Mouse (Mus musculus): Measurements from ENCODE around the gene Astn1. TPM values are rescaled to one million over a fixed set of nuclear protein-coding genes. Genes with fewer than 3 reads are reported as not detected.

Gene Astn1
- polyA plus RNA-seq, 2 experiments from 2014 or later: 0.16 TPM; not detected in 1

DNA sequence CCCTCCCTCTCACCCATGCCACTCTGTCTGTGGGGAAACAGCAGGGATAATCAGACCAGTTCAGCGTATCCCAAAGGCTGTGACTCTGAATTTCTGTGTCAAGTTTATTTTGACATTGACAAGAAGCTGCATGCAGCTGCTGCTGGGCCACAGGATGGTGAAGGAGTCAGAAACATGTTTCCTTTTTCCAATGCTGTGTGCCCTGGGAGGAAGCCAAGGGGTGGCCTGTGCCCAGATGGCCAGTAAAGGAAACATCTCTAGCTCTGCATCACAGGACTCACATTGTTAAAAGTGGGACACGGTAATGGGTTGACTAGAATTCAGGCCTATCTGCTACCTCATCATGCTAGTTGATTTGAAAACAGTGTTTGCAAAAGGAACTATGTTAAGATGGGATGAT is 279.2 kb downstream of the Astn1 start:
- no peak for ATAC-seq

DNA sequence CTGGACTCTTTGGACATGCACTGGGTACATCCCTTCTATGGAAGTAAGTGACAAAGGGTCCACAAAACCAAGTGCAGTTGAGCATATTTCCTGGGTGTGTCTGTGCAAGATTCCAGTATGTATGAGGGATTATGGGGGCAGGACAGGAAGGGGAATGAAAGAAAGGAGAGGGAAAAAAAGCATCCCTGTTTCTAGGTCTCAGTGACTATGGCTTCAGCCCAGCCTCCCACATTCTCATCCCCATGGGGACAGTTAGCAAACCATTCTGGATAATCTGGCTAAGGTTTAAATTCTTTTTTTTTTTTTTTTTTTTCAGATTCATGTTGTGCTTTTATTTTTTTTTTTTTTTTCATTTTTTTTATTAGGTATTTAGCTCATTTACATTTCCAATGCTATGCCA is 280.2 kb downstream of the Astn1 start:
- no peak for ATAC-seq

- no peak for ATAC-seq
These were observed 290.7 kb downstream of the Astn1 start for GRCm38 (mm10) chr1:158652799-158653198.

DNA sequence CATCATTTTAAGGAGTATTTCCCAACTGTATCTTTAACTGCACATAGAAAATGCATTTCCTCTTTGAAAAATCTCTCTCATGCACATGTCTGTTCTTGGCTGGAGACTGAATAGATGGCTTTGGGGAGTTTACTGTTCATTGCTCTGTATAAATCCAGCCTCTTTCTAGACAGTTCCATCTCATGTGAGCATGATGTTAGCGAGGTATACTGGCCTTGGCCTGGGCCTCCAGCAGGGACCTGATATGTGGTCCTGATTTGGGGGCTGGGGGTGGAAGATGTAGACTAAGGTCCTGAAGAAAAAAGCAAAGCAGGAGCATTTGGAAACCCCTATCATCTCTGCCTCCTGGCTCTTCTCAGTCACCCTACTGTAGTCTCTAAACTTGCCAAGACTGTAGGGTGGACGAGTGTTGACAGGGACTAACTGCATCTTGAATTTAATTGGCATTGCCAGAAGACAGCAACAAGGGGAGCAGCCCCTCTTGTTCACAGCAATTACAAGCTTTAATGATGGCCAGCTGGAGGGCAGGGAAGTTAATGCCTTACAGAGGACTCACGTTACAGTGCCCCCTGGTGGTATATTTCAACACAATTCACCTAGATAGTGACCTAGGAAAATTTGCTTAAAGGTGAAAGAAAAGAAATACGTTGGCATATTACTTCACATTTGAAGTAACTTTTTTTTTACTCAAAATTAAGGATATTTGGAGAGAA is 291.9 kb downstream of the Astn1 start:
- peak; percentile 36 for ATAC-seq

GRCm38 (mm10) chr1:158654571-158655205 is 292.6 kb downstream of the Astn1 start:
- ATAC-seq: no peak

- no peak for ATAC-seq
These were observed 294.9 kb downstream of the Astn1 start for GRCm38 (mm10) chr1:158656986-158657385.

DNA sequence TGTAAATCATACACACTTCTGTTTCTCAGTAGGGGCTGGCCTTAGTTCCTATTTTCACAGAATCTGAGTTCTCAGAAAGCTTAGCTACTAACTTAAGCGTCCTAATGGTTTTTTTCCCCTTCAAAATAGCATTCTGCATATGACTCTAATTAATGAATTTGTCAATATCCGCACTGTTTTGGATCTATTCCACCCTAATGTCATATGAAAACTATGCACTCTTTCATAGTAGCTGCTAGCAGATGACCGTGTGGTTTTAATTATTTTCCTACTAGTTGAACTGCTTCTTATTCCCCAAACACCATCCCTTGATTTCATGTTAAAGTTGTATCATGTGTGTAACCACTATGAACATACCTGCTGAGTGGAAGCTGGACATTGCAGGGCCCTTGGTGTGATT is 303.9 kb downstream of the Astn1 start:
- ATAC-seq: no peak

- ATAC-seq: no peak
These were observed 308.0 kb downstream of the Astn1 start for GRCm38 (mm10) chr1:158669971-158670592.

GRCm38 (mm10) chr1:158687726-158688125 is 325.7 kb downstream of the Astn1 start:
- no peak for ATAC-seq

DNA sequence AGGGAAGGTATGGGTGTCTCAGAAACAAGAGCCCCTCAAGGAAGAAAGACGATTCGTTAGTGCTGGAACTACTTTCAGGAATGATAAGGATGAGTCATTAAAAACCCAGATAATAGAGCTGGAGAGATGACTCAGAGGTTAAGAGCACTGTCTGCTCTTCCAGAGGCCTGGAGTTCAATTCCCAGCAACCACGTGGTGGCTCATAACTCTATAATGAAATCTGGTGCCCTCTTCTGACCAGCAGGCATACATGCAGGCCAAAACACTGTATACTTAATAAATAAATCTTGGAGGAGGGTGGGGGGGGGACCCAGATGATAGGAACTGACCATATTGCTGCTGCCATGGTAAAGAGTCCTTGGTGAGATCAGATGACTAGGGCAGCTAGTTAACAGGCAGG is 335.4 kb downstream of the Astn1 start:
- no peak for ATAC-seq

GRCm38 (mm10) chr1:158697859-158698569 is 335.9 kb downstream of the Astn1 start:
- ATAC-seq: no peak

- no peak for ATAC-seq
These were observed 337.2 kb downstream of the Astn1 start for GRCm38 (mm10) chr1:158699276-158699675.

DNA sequence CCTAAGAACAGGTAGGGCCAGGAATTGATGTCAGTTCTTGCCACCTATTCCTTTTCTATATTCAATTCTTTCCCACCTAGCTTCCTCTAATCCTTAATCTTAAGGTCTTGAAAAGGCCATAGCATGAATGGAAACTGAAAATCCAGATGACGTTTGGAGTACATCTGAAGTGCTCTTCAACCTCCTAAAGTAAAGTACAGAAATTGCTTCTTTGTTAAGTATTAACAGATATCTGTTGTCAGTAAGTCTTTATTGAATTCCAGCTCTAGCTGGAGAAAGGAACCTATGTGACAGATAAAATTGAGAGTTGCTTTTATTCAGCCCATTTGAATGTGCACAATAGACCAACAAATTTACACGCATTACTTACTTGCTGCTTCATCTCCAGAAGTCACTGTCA is 338.1 kb downstream of the Astn1 start:
- no peak for ATAC-seq

GRCm38 (mm10) chr1:158701336-158701735 is 339.3 kb downstream of the Astn1 start:
- ATAC-seq: no peak

DNA sequence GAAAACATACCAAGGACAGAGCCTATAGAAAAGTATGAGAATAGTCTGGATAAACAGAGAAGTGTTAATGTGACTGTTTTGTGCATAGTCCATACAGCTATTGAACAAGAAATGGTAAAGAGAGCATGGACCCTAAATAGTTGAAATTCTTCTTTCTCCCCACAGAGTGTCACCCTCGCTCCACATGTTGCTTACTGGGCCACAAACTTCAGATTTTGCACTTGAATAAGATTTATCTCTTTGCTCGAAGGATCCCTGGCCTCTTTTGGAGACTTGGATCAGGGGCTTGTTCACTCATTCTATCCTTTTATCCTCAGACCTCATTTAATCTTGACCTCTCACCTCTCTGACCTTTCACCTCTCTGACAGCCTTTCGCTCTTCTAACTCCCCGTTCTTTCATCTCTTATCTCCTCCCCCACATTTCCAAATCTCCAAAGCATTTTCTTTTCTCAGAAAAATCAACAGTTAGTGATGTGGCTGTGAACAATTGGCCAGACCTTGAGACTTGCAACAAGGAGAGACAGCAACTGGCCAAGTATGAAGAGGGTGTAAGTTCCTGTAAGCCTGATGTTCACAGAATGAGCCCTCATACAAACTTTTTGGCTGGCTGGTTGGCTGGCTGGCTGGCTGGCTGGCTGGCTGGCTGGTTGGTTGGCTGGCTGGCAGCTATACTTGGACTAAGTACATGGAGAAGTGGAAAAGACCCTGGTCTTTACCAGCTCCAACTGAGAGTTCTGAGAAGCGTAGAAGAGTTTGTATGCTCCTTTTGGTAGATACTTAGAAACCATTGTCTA is 351.4 kb downstream of the Astn1 start:
- ATAC-seq: no peak

DNA sequence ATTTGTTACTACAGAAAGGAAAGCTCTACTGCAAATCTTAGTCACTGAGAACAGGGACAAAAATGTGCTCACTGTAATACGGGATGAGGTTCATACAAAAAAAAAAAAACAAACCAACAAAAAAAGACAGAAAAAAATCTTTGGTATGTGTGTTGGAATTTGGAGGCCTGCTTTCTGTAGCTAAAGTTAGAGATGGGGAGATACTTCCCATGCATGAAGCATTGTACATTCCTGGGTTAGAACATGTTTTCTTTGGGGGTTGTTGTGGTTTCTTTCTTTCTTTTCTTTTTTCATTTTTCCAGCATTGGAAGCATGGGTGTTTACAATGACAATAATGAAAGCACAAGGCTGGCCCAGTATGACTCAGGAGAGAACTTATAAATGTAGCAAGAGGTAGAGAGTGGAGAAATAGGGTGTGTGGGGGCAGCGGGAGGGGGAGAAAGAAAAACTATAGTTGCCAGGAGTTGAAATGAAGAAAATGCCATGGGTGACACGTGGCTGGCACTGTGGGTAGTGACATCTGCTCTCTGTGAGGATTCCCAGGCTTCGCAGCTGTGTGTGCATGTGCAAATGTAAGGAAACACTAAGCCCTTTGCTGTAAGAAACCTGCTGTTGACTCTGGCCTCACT is 370.9 kb downstream of the Astn1 start:
- ATAC-seq: no peak

GRCm38 (mm10) chr1:158739132-158739919 is 377.3 kb downstream of the Astn1 start:
- no peak for ATAC-seq

DNA sequence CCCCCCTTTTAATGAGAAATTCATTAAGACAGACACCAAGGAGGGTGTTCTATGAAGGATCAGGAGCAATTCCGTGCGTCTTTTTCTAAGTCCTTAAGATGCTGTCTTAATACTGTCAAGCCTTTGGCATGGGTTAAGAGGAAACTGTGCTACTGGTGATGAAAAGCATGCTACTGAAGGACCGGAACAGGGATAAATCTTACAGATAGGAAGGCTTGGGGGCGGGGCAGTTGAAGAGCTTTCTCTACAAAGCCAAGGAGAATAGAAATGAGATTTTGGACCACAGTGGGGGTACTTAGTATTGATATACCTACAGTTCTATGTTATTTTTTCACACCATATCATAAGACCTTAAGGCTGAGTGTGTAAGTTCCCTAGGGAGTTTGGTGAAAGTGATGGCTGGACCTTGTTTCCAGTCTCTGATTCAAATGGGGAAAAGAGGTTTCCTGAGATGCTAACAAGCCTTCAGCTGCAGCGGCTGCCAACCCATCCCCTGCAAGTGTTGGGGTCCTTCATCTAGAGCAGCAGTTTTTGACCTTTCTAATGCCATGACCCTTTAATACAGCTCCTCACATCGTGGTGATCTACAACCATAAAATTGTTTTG is 378.2 kb downstream of the Astn1 start:
- ATAC-seq: no peak

DNA sequence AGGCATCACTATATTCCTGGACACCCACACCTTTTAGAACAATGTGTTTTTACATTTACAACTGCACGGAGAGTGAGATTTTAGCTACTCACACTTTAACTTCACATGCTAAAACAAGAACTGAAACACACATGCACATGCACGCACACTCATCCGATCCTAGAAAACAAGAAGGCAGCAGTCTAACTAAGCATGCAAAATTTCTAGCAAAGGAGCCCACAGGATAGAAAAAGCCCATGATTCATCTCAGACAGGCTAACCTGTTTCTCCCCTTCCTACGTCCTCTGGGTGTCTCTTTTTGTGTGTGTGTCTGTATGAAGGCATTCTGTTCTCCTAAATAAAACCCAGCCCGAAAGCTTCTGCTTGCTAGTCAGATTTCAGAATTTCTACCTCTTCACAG is 378.9 kb downstream of the Astn1 start:
- no peak for ATAC-seq
